Mouse (Mus musculus): ENCODE measurements at regions not wholly inside any gene's neighbourhood (a gene's known extent, or its start where the extent isn't known, plus 50 kb on each side); places are given as distances from the start of the nearest gene placed in this dataset.

DNA sequence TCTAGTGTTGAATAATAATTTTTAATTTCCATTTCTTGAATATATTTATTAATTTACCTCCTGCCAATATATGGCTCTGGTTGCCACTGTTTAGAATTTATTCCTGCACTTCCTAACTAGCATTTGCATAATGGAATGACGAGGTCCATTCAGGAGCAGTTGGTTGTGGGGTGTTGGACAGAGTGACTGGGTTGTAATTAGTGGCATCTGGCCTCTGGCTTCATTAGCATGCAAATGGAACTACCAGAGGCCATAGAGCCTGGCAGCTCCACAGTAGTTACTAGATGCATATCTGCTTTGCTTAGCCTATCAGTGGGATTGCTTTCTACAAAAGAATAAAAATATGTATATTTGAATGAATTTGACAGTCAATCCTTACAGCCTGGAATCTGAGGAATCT is 1099.6 kb upstream of the Cdh8 start:
- CTCF ChIA-PET = no interaction called here

DNA sequence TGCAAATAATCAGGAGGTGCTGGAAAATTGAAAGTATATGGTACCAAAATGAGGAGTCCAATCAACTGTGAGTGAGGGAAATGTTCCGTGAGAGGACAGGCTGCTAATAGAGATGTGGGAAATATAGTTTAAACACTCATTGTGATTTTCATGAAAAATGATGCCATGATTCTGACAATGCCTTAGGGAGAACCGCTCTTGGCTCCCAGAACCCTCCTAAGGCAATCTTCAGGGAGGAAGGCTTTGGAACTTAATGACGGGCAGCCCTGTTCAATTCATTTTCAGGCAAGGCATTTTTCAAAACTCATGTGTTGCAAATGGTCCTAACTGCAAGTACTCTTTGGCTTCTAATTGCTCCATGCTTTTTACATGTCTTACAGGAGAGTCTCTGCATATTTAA is 1098.9 kb upstream of the Cdh8 start:
- CTCF ChIA-PET = no interaction called here

DNA sequence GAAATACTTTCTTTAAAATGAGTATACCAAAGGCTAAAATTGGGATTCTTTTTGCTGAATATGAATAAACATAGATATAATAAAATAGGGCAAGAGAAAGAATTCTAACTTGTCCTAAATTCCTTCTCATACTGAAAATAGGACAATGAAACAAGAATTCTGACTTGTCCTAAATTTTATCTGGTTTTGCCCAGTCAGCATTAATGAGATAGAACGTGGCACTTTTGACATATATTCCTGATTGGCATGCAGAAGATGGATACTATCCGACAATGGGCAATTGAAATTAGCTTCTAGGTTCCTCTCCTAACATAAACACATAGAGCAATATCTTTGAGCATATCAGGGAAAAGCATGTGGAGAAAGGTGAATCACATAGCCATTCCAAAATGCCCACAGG is 1090.2 kb upstream of the Cdh8 start:
- CTCF ChIA-PET = no interaction called here

DNA sequence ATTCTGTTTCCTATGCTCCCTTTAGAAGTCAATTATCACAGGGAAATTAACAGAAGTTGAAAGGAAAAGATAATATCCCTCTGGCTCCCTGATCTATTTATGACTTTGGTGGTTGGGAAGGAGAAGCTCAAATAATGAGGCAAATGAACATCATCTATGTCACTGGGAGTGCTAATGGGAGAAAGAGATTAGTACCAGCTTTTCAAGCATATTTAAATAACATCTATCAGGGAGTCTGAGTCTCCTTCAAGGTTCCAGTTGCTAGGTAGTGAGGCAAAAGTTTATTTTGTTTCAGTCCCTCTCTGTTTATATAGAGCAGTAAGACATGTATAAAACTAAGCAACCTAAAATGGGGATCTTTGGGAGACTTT is 1084.1 kb upstream of the Cdh8 start:
- CTCF ChIA-PET = no interaction called here

DNA sequence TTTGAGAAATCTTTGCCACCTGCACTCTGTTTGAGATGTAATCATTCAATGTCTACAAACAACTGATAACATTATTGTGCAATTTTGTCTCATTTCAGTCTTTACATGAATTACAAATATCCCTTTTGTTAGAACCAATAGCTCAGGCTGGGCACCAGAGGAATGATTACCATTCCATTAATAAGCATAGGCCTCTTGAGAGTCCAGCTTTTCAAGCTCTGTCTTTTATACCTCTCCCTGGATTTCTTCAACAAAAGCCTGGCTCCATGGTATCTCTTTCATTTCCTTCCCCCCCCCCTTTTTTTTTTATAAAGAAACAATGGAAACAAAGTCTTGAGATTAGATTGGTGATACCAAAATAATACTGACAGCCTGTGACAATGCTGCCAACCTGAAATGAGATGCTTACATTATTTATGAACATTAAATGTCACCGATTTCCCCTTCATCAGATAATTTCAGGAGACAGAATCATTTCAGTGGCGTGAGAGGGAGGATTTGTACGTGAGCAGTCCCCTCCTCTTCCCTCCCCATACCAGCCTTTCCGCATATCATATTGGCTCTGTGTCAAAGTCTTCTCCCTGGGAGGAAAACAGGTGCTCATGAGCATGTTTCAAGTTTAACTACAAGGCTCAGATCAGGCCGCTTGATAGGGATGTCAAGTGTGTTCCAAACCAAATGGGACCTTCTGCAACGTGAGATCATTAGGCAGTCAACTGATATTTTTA is 1083.5 kb upstream of the Cdh8 start:
- CTCF ChIA-PET = interaction anchor here (0.7 kb wide), 1 partner anchor 59 kb away, joined by 9 read pairs; no protein-coding TSS in a partner anchor

DNA sequence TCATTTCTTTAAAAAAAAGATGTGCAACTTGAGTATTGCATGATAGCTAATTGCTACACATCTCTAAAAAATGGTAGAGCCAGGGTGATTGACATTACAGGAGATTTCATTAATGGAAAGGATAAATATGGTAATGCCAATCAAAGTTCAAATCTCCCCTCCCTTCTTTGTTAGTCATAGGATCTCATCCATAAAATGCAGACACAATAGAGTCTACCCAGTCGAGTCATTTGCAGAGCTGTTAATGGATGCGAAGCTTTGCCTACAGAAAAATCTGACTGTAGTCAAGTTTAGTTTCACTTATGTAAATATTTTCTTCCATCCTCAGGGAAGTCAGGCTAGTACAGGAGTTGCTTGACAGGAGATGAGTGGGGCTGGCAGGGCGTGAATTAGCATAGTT is 1078.2 kb upstream of the Cdh8 start:
- CTCF ChIA-PET = interaction anchor here (0.7 kb wide), 1 partner anchor 8 kb away, joined by 3 read pairs; no protein-coding TSS in a partner anchor

DNA sequence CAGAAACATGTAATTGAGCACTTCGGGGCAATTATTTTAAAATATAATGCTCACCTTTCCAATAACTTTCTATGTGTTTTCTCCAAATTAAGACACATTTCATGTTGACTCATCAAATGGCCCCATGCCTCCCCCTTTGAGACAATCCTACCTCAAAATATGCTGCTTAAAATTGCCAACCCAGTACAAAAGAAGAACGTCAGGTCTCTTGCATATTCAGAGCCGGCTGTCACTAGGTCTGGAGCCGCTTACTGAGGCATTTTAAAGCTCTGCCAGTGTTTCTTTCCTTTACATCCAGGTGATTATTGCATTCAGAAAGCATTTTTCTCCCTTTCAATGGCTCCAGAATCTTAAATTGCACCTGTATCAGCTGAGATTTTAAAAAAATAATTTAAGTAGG is 1059.7 kb upstream of the Cdh8 start:
- CTCF ChIA-PET = no interaction called here

DNA sequence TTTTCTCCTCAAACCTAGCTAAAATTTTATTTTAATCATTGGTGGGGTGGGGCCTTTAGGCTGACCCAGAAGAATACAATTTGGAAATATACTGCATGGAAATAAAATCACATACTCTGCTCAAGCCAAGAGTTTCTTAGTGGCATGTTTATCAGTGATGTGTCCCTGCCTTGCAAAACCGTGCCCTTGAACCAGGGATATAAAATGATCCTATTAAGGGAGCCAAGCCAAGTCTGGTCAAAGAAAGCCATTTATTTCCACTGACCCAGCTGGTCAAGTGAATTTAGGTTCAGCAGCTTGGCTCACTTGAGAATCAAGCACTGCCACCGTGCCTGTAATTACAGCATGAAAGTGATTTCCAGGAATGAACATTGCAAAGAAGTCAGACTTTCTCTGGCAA is 1035.0 kb upstream of the Cdh8 start:
- CTCF ChIA-PET = no interaction called here

DNA sequence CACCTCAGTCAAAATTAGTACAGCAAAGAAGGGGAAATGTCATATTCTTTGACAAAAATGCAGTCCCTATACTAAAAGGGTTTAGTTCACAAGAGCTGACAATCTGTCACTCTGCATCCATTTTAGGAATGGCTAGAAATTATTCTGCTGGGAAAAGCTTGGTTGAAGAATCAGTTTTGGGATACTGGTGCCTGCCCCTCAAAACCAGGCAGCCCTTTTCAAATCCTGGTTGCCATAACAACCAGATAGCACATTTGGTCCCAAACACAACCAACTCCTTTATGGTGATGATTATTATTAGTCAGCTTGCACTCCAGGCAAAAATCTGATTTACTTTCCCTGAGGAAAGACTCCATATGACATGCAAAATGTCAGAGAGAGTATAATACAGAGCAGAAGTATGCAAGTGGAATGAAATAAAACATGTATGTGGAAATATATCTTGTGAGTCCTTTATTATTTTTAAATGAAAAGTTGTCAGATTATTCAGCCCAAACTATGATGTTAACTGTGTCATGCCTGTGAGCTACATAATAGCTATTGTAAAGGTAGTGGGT is 1034.2 kb upstream of the Cdh8 start:
- CTCF ChIA-PET = no interaction called here

DNA sequence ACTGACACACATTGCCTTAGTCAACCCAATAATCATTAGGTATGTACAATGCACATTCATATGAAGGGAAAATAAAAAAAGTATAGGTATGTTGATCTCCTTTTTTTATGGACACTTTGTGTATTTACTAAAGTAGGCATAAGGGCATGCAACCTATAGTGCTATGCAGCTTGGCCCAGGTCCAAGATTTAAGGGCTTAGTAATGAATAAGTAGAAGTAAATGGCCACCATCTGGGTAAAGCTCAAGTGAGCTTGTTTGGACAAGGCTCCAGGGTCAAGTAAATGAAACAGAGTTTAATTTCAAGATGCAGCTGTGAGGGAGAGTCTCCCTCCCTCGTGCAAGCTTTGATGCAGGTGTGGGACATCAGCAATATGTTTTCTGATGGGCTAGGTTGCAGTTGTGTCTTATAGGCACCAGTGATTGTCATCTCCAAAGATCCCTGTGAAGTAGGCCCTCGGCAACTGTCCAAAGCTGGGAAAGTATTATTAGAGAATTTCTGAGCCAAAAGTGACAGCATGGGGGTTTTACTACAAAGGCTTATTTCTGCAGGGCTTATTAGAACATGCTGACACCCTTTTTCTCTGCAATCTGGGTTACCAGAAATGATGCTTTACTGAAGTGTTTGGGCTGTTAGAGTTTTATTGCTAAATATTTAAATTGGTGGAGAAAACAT is 1030.5 kb upstream of the Cdh8 start:
- CTCF ChIA-PET = no interaction called here

Measured in spleen, embryonic (tissue).